ENCODE assay signal across 7 mouse cellular contexts in genomic region chr15:102671721-102672214, GRCm38 (mm10). TPM values are rescaled to one million over a fixed set of nuclear protein-coding genes. Genes with fewer than 3 reads are reported as not detected.
DNase-seq lines count a peak whose midpoint lies in the region; ATAC-seq lines count a peak whose summit lies in the region.

No protein-coding gene starts in this region.

- no peaks in the 10 kb centered on the region for H3K9me3 ChIP-seq in embryonic facial prominence, embryonic 12.5 days
- no peaks in the 10 kb centered on the region for H3K9me3 ChIP-seq in midbrain, embryonic 16.5 days (replicated peaks; ENCODE audit: control insufficient read depth, low read length, poor library complexity, severe bottlenecking)

- ATAC-seq in embryonic facial prominence, embryonic 12.5 days (ENCODE audit: insufficient number of reproducible peaks, insufficient read depth, low FRiP score, low TSS enrichment): peak; percentile 53
- ATAC-seq in midbrain, embryonic 16.5 days: peak; percentile 51

- WGBS in embryonic facial prominence, embryonic 12.5 days: under 1% methylated on average over 34 of the region's 34 CpGs
- 1% methylated on average over 30 of the region's 34 CpGs for WGBS in midbrain, embryonic 16.5 days

- H3K4me1 ChIP-seq in embryonic facial prominence, embryonic 12.5 days: peaks cover 22% of the 10 kb centered on the region
- peaks cover 35% of the 10 kb centered on the region for H3K4me1 ChIP-seq in midbrain, embryonic 16.5 days (ENCODE audit: control insufficient read depth, insufficient read depth, low read length)

- peaks cover 11% of the 10 kb centered on the region for H3K36me3 ChIP-seq in embryonic facial prominence, embryonic 12.5 days
- peaks cover 4% of the 10 kb centered on the region; the same call in 1 of the 2 replicates for H3K36me3 ChIP-seq in midbrain, embryonic 16.5 days (ENCODE audit: control insufficient read depth, insufficient read depth, low read length)

- H3K4me2 ChIP-seq in embryonic facial prominence, embryonic 12.5 days (replicated peaks): peak overlapping the region; percentile 65
- peak overlapping the region; percentile 75 for H3K4me2 ChIP-seq in midbrain, embryonic 16.5 days (ENCODE audit: low read length)

- H3K9ac ChIP-seq in embryonic facial prominence, embryonic 12.5 days: peak overlapping the region; percentile 79
- H3K9ac ChIP-seq in midbrain, embryonic 16.5 days (ENCODE audit: low read depth, low read length): peak overlapping the region; percentile 73

- peak overlapping the region; percentile 46 for H3K4me3 ChIP-seq in embryonic facial prominence, embryonic 12.5 days
- H3K4me3 ChIP-seq in midbrain, embryonic 16.5 days (ENCODE audit: low read depth, low read length): peak overlapping the region; percentile 45

- H3K27ac ChIP-seq in embryonic facial prominence, embryonic 12.5 days: peak overlapping the region; percentile 100
- H3K27ac ChIP-seq in midbrain, embryonic 16.5 days (ENCODE audit: low read length): peak overlapping the region; percentile 97

- peak; percentile 90 for DNase-seq in adrenal gland, postnatal 25 days
- DNase-seq in heart, adult 8-10 months (ENCODE audit: low spot score): peak; percentile 87
- DNase-seq in kidney, adult 9 months: peak; percentile 87
- DNase-seq in liver: peak; percentile 79
- DNase-seq in spleen, postnatal 14 days (ENCODE audit: low spot score in 2 of 2): peak; percentile 29 to 50

- no peaks in the 10 kb centered on the region for H3K27me3 ChIP-seq in embryonic facial prominence, embryonic 12.5 days
- no peaks in the 10 kb centered on the region for H3K27me3 ChIP-seq in midbrain, embryonic 16.5 days (ENCODE audit: control insufficient read depth, insufficient read depth, low read depth, low read length)

RNA-seq across cellular contexts. Expression of gene Atp5g2, which starts 0.4 kb away (rescaled TPM):
- 13.8 and 32.0 TPM in 2 replicates for total RNA-seq in adrenal gland, postnatal 25 days (2021)
- polyA plus RNA-seq in embryonic facial prominence, embryonic 12.5 days (2016; fragmentation: Nextera tagmentation; extraction: Ambion mirVana): 61.0 and 68.1 TPM in 2 replicates
- 10 to 100 TPM; 21.1 to 79.9 (median 33.0) TPM for total RNA-seq in heart, adult 8-10 months (2022)
- polyA plus RNA-seq in midbrain, embryonic 16.5 days (2015; fragmentation: Nextera tagmentation; extraction: Ambion mirVana): 46.9 and 49.8 TPM in 2 replicates

RNA-seq across cellular contexts. Expression of gene Atf7, which starts 46.5 kb away (rescaled TPM):
- 78.0 and 81.1 TPM in 2 replicates for total RNA-seq in adrenal gland, postnatal 25 days (2021)
- 33.7 and 34.2 TPM in 2 replicates for polyA plus RNA-seq in embryonic facial prominence, embryonic 12.5 days (2016; fragmentation: Nextera tagmentation; extraction: Ambion mirVana)
- 10 to 100 TPM; 46.6 to 54.0 (median 52.1) TPM for total RNA-seq in heart, adult 8-10 months (2022)
- polyA plus RNA-seq in midbrain, embryonic 16.5 days (2015; fragmentation: Nextera tagmentation; extraction: Ambion mirVana): 16.0 TPM in 2 replicates

RNA-seq across cellular contexts. Expression of gene Gm28047, which starts 46.9 kb away (rescaled TPM):
- total RNA-seq in adrenal gland, postnatal 25 days (2021): 2.2 TPM in 1 of 2 replicates, not detected in the other
- not detected in 2 replicates for polyA plus RNA-seq in embryonic facial prominence, embryonic 12.5 days (2016; fragmentation: Nextera tagmentation; extraction: Ambion mirVana)
- total RNA-seq in heart, adult 8-10 months (2022): 1 to 10 TPM in 1 of 4 experiments, not detected in 3; 1.4 TPM
- not detected in 2 replicates for polyA plus RNA-seq in midbrain, embryonic 16.5 days (2015; fragmentation: Nextera tagmentation; extraction: Ambion mirVana)

RNA-seq across cellular contexts. Expression of gene Calcoco1, which starts 50.2 kb away (rescaled TPM):
- total RNA-seq in adrenal gland, postnatal 25 days (2021): 105 and 147 TPM in 2 replicates
- 46.4 and 50.2 TPM in 2 replicates for polyA plus RNA-seq in embryonic facial prominence, embryonic 12.5 days (2016; fragmentation: Nextera tagmentation; extraction: Ambion mirVana)
- 100 to 1,000 TPM; 117 to 143 (median 127) TPM for total RNA-seq in heart, adult 8-10 months (2022)
- polyA plus RNA-seq in midbrain, embryonic 16.5 days (2015; fragmentation: Nextera tagmentation; extraction: Ambion mirVana): 38.3 and 38.7 TPM in 2 replicates

Comparison
In these comparisons a context has a peak if more than half of its experiments do, and no peak if none do; other contexts are left out.
1. Peak in every context shown above with its lines: DNase-seq, ATAC-seq, H3K4me3 ChIP-seq and H3K27ac ChIP-seq.
2. DNase-seq: peak in every context shown above with its lines; median percentile 90 in adrenal gland, postnatal 25 days; 87 in heart, adult 8-10 months; 87 in kidney, adult 9 months; 79 in liver; 40 in spleen, postnatal 14 days.